Mouse (Mus musculus): Measurements from ENCODE around the gene Srprb.

- TF ChIP-seq POLR2AphosphoS2 (IDR thresholded peaks at IDR 0.05; ENCODE audit: insufficient read length, low read depth) = no peak
- no peak for TF ChIP-seq MYOD1 (IDR thresholded peaks at IDR 0.05; ENCODE audit: control insufficient read depth in 1 of 3, insufficient read length in 2 of 3, low read depth in 2 of 3)
- no peak for TF ChIP-seq POLR2A (IDR thresholded peaks at IDR 0.05; ENCODE audit: insufficient read length, low read depth)
- TF ChIP-seq CEBPB (IDR thresholded peaks at IDR 0.05; ENCODE audit: insufficient read depth, poor library complexity, severe bottlenecking) = no peak
- no peak for TF ChIP-seq SRF (IDR thresholded peaks at IDR 0.05; ENCODE audit: control insufficient read depth, insufficient read length, low read depth)
- TF ChIP-seq E2F4 (IDR thresholded peaks at IDR 0.05; ENCODE audit: insufficient read depth) = no peak
- no peak for TF ChIP-seq REST (IDR thresholded peaks at IDR 0.05; ENCODE audit: insufficient read depth, insufficient read length)
- TF ChIP-seq TCF12 (IDR thresholded peaks at IDR 0.05; ENCODE audit: insufficient read depth, poor library complexity, severe bottlenecking) = no peak
- TF ChIP-seq USF1 (IDR thresholded peaks at IDR 0.05; ENCODE audit: low read depth) = no peak
- no peak for TF ChIP-seq MAX (IDR thresholded peaks at IDR 0.05; ENCODE audit: low read depth)
- TF ChIP-seq MYOG (IDR thresholded peaks at IDR 0.05; ENCODE audit: control insufficient read depth in 1 of 3, insufficient read depth in 1 of 3, insufficient read length in 2 of 3, low read depth in 2 of 3) = no peak
Measured at GRCm38 (mm10) chr9:103174771-103175519, 27.0 kb downstream of the Srprb start.
